Mouse (Mus musculus): Measurements from ENCODE around the gene Ptges2. TPM values are rescaled to one million over a fixed set of nuclear protein-coding genes. Genes with fewer than 3 reads are reported as not detected.

The Ptges2 gene
- polyA plus RNA-seq, 1 experiment: 10.0 TPM

GRCm38 (mm10) chr2:32445535-32445934 is 49.8 kb downstream of the Ptges2 start:
- 94% methylated on average over 1 of the region's 1 CpGs for WGBS
- Histone ChIP-seq H3K4me1 (ENCODE audit: control insufficient read depth, insufficient read depth, insufficient read length) (peaks cover 12% of the 10 kb centered on the region), H3K36me3 (ENCODE audit: control insufficient read depth, insufficient read depth, low read length) (no peaks in the 10 kb centered on the region; the same call in 1 of the 2 replicates), H3K27me3 (ENCODE audit: control insufficient read depth, insufficient read depth, low read length) (no peaks in the 10 kb centered on the region), H3K27ac (ENCODE audit: insufficient read depth, low read length) (no peak overlapping the region), H3K4me3 (ENCODE audit: extremely low read depth, insufficient read depth, insufficient read length) (no peak overlapping the region)
- DNase-seq (ENCODE audit: low read depth in 1 of 2, low spot score in 2 of 2): no peak
- no peak for TF ChIP-seq POLR2A (IDR thresholded peaks at IDR 0.05; ENCODE audit: low read depth, low read length)
- no peak for TF ChIP-seq CTCF (IDR thresholded peaks at IDR 0.05; ENCODE audit: extremely low read depth, insufficient read depth, insufficient read length, insufficient replicate concordance)

GRCm38 (mm10) chr2:32447264-32447936 is 51.7 kb downstream of the Ptges2 start:
- H3K27ac ChIP-seq (ENCODE audit: insufficient read depth, low read length): peak overlapping the region; percentile 98
- DNase-seq (ENCODE audit: low read depth in 1 of 2, low spot score in 2 of 2): peak; percentile 67 to 73
- peak overlapping the region; percentile 46; the same call in 1 of the 2 replicates for H3K4me3 ChIP-seq (ENCODE audit: extremely low read depth, insufficient read depth, insufficient read length)
- TF ChIP-seq CTCF (IDR thresholded peaks at IDR 0.05; ENCODE audit: extremely low read depth, insufficient read depth, insufficient read length, insufficient replicate concordance) (no peak), POLR2A (IDR thresholded peaks at IDR 0.05; ENCODE audit: low read depth, low read length) (no peak)
- H3K27me3 ChIP-seq (ENCODE audit: control insufficient read depth, insufficient read depth, low read length): no peaks in the 10 kb centered on the region
- peaks cover 14% of the 10 kb centered on the region for H3K4me1 ChIP-seq (ENCODE audit: control insufficient read depth, insufficient read depth, insufficient read length)
- WGBS: 4% methylated on average over 9 of the region's 9 CpGs
- no peaks in the 10 kb centered on the region; the same call in 1 of the 2 replicates for H3K36me3 ChIP-seq (ENCODE audit: control insufficient read depth, insufficient read depth, low read length)

GRCm38 (mm10) chr2:32448480-32448879 is 52.8 kb downstream of the Ptges2 start:
- peak overlapping the region; percentile 42 for H3K27ac ChIP-seq (ENCODE audit: insufficient read depth, low read length)
- TF ChIP-seq CTCF (IDR thresholded peaks at IDR 0.05; ENCODE audit: extremely low read depth, insufficient read depth, insufficient read length, insufficient replicate concordance) (no peak), POLR2A (IDR thresholded peaks at IDR 0.05; ENCODE audit: low read depth, low read length) (no peak)
- no peaks in the 10 kb centered on the region for H3K27me3 ChIP-seq (ENCODE audit: control insufficient read depth, insufficient read depth, low read length)
- 62% methylated on average over 1 of the region's 1 CpGs for WGBS
- DNase-seq (ENCODE audit: low read depth in 1 of 2, low spot score in 2 of 2): no peak
- no peaks in the 10 kb centered on the region; the same call in 1 of the 2 replicates for H3K36me3 ChIP-seq (ENCODE audit: control insufficient read depth, insufficient read depth, low read length)
- H3K4me3 ChIP-seq (ENCODE audit: extremely low read depth, insufficient read depth, insufficient read length): no peak overlapping the region
- peaks cover 21% of the 10 kb centered on the region for H3K4me1 ChIP-seq (ENCODE audit: control insufficient read depth, insufficient read depth, insufficient read length)

- H3K27ac ChIP-seq (ENCODE audit: insufficient read depth, low read length): peak within 1 kb of the TSS; percentile 86
- no peaks in the 10 kb centered on the region for H3K27me3 ChIP-seq (ENCODE audit: control insufficient read depth, insufficient read depth, low read length)
- TF ChIP-seq CTCF (IDR thresholded peaks at IDR 0.05; ENCODE audit: extremely low read depth, insufficient read depth, insufficient read length, insufficient replicate concordance) (no peak), POLR2A (IDR thresholded peaks at IDR 0.05; ENCODE audit: low read depth, low read length) (no peak)
- H3K4me3 ChIP-seq (ENCODE audit: extremely low read depth, insufficient read depth, insufficient read length): peak within 1 kb of the TSS; percentile 79
- no peak for DNase-seq (ENCODE audit: low read depth in 1 of 2, low spot score in 2 of 2)
- 61% methylated on average over 15 of the region's 15 CpGs for WGBS
- H3K4me1 ChIP-seq (ENCODE audit: control insufficient read depth, insufficient read depth, insufficient read length): peaks cover 21% of the 10 kb centered on the region
- H3K36me3 ChIP-seq (ENCODE audit: control insufficient read depth, insufficient read depth, low read length): peaks cover 1% of the 10 kb centered on the region
These were observed 54.4 kb downstream of the Ptges2 start, which contains the start of gene Naif1 for GRCm38 (mm10) chr2:32449761-32450754. Gene Naif1, plus strand, starts transcription at chr2:32450457.

GRCm38 (mm10) chr2:32450881-32451844 is 55.5 kb downstream of the Ptges2 start, which contains the start of gene Slc25a25:
Gene Slc25a25, minus strand, starts transcription at chr2:32451445.
- peaks cover 7% of the 10 kb centered on the region for H3K36me3 ChIP-seq (ENCODE audit: control insufficient read depth, insufficient read depth, low read length)
- under 1% methylated on average over 103 of the region's 103 CpGs for WGBS
- peak within 1 kb of the TSS; percentile 89 for H3K27ac ChIP-seq (ENCODE audit: insufficient read depth, low read length)
- peaks cover 21% of the 10 kb centered on the region for H3K4me1 ChIP-seq (ENCODE audit: control insufficient read depth, insufficient read depth, insufficient read length)
- TF ChIP-seq POLR2A (IDR thresholded peaks at IDR 0.05; ENCODE audit: low read depth, low read length) (peak; percentile 43), CTCF (IDR thresholded peaks at IDR 0.05; ENCODE audit: extremely low read depth, insufficient read depth, insufficient read length, insufficient replicate concordance) (no peak)
- DNase-seq (ENCODE audit: low read depth in 1 of 2, low spot score in 2 of 2): peak; percentile 95
- H3K27me3 ChIP-seq (ENCODE audit: control insufficient read depth, insufficient read depth, low read length): no peaks in the 10 kb centered on the region
- H3K4me3 ChIP-seq (ENCODE audit: extremely low read depth, insufficient read depth, insufficient read length): peak within 1 kb of the TSS; percentile 79
